Mouse (Mus musculus): ENCODE results near the gene Prss53.

GRCm38 (mm10) chr7:127898179-127898956 is 7.6 kb upstream of the Prss53 start:
- no peak for TF ChIP-seq CTCF (IDR thresholded peaks at IDR 0.05; ENCODE audit: borderline replicate concordance, extremely low read depth, insufficient read depth, insufficient read length)
- no peak for TF ChIP-seq POLR2A (IDR thresholded peaks at IDR 0.05; ENCODE audit: borderline replicate concordance, extremely low read depth, insufficient read depth, insufficient read length, poor library complexity, severe bottlenecking)

Data from brain, embryonic 14.5 days (tissue).